Comparison of ENCODE assay signal across 33 mouse cellular contexts in the genomic region with DNA sequence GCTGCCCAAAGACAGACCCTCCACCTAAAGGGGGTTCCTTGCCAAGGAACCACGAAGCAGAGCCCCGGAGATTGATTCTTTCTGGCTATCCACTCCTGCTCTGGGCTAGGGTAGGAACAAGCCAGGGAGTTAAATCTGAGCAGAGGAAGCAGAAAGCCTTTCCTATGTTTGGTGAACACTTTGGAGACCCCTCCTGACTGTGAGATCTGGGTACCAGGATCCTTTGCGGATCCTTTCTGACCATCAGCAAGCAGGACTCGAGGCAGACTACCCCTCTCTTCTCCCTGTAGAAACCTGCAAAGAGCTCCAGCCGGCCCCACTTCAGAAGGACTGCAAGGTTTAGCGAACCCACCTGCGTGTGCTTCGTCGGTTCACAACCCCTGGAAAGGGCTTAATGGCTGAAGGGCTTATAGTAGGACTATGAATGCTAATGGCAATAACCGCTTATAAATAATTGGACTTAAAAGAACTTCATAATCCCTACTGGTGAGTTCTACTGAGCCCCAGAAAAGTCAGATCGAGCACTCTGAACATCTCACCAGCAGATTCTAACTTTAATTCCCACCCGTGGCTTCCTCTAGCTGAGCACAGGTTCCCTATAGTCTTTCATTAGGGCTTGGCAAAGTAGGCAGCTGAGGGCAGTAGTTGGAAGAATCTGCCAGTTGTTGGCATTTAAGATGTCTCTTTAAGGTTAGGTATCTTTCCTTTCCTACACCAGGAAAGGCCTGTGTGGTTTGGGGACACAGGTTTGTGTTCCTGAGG. TPM values are rescaled to one million over a fixed set of nuclear protein-coding genes. Genes with fewer than 3 reads are reported as not detected.
DNase-seq lines count a peak whose midpoint lies in the region; ATAC-seq lines count a peak whose summit lies in the region.
"Had no signal": no experiment of that assay in that cellular context is flagged by ENCODE, and none has a peak within 500 bp of the region (broad histone marks: within the 10 kb centered on the region; RNA-seq: fewer than 3 reads in every experiment).

No protein-coding gene starts in this region.

- H3K4me1 ChIP-seq in forebrain, embryonic 11.5 days (replicated peaks; ENCODE audit: control insufficient read depth, insufficient read depth, low read length), result no peaks in the 10 kb centered on the region
- peaks cover 7% of the 10 kb centered on the region for H3K4me1 ChIP-seq in forebrain, embryonic 10.5 days
- H3K4me1 ChIP-seq in midbrain, embryonic 11.5 days (ENCODE audit: control insufficient read depth, insufficient read depth, low read length), result no peaks in the 10 kb centered on the region
- no peaks in the 10 kb centered on the region for H3K4me1 ChIP-seq in midbrain, embryonic 14.5 days (ENCODE audit: control insufficient read depth, insufficient read depth, low read length)
- H3K4me1 ChIP-seq in limb, embryonic 10.5 days, result peaks cover 11% of the 10 kb centered on the region
- H3K4me1 ChIP-seq in stomach, embryonic 16.5 days (ENCODE audit: control insufficient read depth, insufficient read depth, low read length), result 0 out of 2 replicates have a peak, but pooled peaks cover 3% of the 10 kb centered on the region
- H3K4me1 ChIP-seq: forebrain, embryonic 13.5 days; hindbrain, embryonic 15.5 days had no signal

- no peaks in the 10 kb centered on the region for H3K9me3 ChIP-seq in forebrain, embryonic 11.5 days (ENCODE audit: control insufficient read depth, low read length)
- H3K9me3 ChIP-seq in forebrain, embryonic 10.5 days, result no peaks in the 10 kb centered on the region
- H3K9me3 ChIP-seq in midbrain, embryonic 11.5 days (ENCODE audit: control insufficient read depth, low read length), result peaks cover 2% of the 10 kb centered on the region; the same call in 1 of the 2 replicates
- H3K9me3 ChIP-seq in midbrain, embryonic 14.5 days (ENCODE audit: control insufficient read depth, low read length), result no peaks in the 10 kb centered on the region
- no peaks in the 10 kb centered on the region for H3K9me3 ChIP-seq in limb, embryonic 10.5 days (replicated peaks)
- no peaks in the 10 kb centered on the region for H3K9me3 ChIP-seq in stomach, embryonic 16.5 days (replicated peaks; ENCODE audit: control insufficient read depth, low read length)
- H3K9me3 ChIP-seq: embryonic facial prominence, embryonic 13.5 days; forebrain, embryonic 13.5 days; G1E; heart, embryonic 10.5 days; limb, embryonic 12.5 days; midbrain, embryonic 15.5 days; neural tube, embryonic 12.5 days had no signal

- WGBS in forebrain, embryonic 11.5 days, result under 1% methylated on average over 12 of the region's 12 CpGs
- WGBS in forebrain, embryonic 10.5 days, result 3% methylated on average over 12 of the region's 12 CpGs
- 2% methylated on average over 12 of the region's 12 CpGs for WGBS in midbrain, embryonic 11.5 days
- WGBS in midbrain, embryonic 14.5 days, result 1% methylated on average over 12 of the region's 12 CpGs
- WGBS in limb, embryonic 10.5 days, result 3% methylated on average over 12 of the region's 12 CpGs
- WGBS in stomach, embryonic 16.5 days, result 11% methylated on average over 12 of the region's 12 CpGs

- no peak overlapping the region for H3K4me2 ChIP-seq in forebrain, embryonic 11.5 days (ENCODE audit: low read depth, low read length, severe bottlenecking)
- no peak overlapping the region for H3K4me2 ChIP-seq in midbrain, embryonic 11.5 days
- no peak overlapping the region for H3K4me2 ChIP-seq in midbrain, embryonic 14.5 days (ENCODE audit: low read length)
- peak overlapping the region; percentile 39 for H3K4me2 ChIP-seq in stomach, embryonic 16.5 days (ENCODE audit: low read depth, low read length)
- H3K4me2 ChIP-seq: embryonic facial prominence, embryonic 13.5 days; forebrain, embryonic 13.5 days; hindbrain, embryonic 15.5 days; limb, embryonic 12.5 days; midbrain, embryonic 15.5 days; neural tube, embryonic 12.5 days had no signal

- H3K36me3 ChIP-seq in forebrain, embryonic 11.5 days (ENCODE audit: control insufficient read depth, insufficient read depth, low read length), result no peaks in the 10 kb centered on the region
- H3K36me3 ChIP-seq in forebrain, embryonic 10.5 days (replicated peaks), result no peaks in the 10 kb centered on the region
- H3K36me3 ChIP-seq in midbrain, embryonic 11.5 days (ENCODE audit: control insufficient read depth, insufficient read depth, low read length), result no peaks in the 10 kb centered on the region
- H3K36me3 ChIP-seq in midbrain, embryonic 14.5 days (ENCODE audit: control insufficient read depth, insufficient read depth, low read length), result no peaks in the 10 kb centered on the region
- H3K36me3 ChIP-seq in limb, embryonic 10.5 days, result no peaks in the 10 kb centered on the region
- H3K36me3 ChIP-seq in stomach, embryonic 16.5 days (ENCODE audit: control insufficient read depth, insufficient read depth, low read length), result no peaks in the 10 kb centered on the region
- H3K36me3 ChIP-seq: embryonic facial prominence, embryonic 13.5 days; G1E; heart, embryonic 10.5 days; hindbrain, embryonic 15.5 days; limb, embryonic 12.5 days; midbrain, embryonic 15.5 days; neural tube, embryonic 12.5 days had no signal

- H3K27me3 ChIP-seq in forebrain, embryonic 11.5 days (ENCODE audit: control insufficient read depth, insufficient read depth, low read length), result peaks cover 94% of the 10 kb centered on the region
- peaks cover 100% of the 10 kb centered on the region for H3K27me3 ChIP-seq in forebrain, embryonic 10.5 days (ENCODE audit: poor library complexity, severe bottlenecking)
- peaks cover 96% of the 10 kb centered on the region for H3K27me3 ChIP-seq in midbrain, embryonic 11.5 days (ENCODE audit: control insufficient read depth, insufficient read depth, low read length)
- peaks cover 100% of the 10 kb centered on the region for H3K27me3 ChIP-seq in midbrain, embryonic 14.5 days (ENCODE audit: control insufficient read depth, insufficient read depth, low read length)
- H3K27me3 ChIP-seq in limb, embryonic 10.5 days (ENCODE audit: low read depth, poor library complexity, severe bottlenecking), result peaks cover 100% of the 10 kb centered on the region
- H3K27me3 ChIP-seq in stomach, embryonic 16.5 days (ENCODE audit: control insufficient read depth, insufficient read depth, low read length), result peaks cover 89% of the 10 kb centered on the region

- H3K9ac ChIP-seq in forebrain, embryonic 11.5 days (ENCODE audit: low read length), result no peak overlapping the region
- H3K9ac ChIP-seq in midbrain, embryonic 11.5 days (ENCODE audit: low read length), result no peak overlapping the region
- H3K9ac ChIP-seq in midbrain, embryonic 14.5 days (replicated peaks; ENCODE audit: low read length), result no peak overlapping the region
- peak overlapping the region; percentile 41 for H3K9ac ChIP-seq in stomach, embryonic 16.5 days (ENCODE audit: low read length)
- H3K9ac ChIP-seq: embryonic facial prominence, embryonic 13.5 days; forebrain, embryonic 13.5 days; hindbrain, embryonic 15.5 days; limb, embryonic 12.5 days; midbrain, embryonic 15.5 days; neural tube, embryonic 12.5 days had no signal

- DNase-seq in forebrain, embryonic 11.5 days (ENCODE audit: low spot score), result peak; percentile 53
- no peak for DNase-seq in forebrain, embryonic 10.5 days (ENCODE audit: extremely low spot score, low spot score)
- DNase-seq in midbrain, embryonic 11.5 days (ENCODE audit: low spot score, missing footprints), result peak; percentile 95
- no peak for DNase-seq in midbrain, embryonic 14.5 days
- peak; percentile 48 for DNase-seq in limb, embryonic 10.5 days (ENCODE audit: low spot score)
- DNase-seq in cerebellum, adult 11 months, result no peak
- DNase-seq in kidney, postnatal 14 days, result no peak
- DNase-seq: adrenal gland, adult 8-10 months; cerebellum, adult 8-10 months; cerebellum, postnatal 25 days; gastrocnemius, postnatal 14 days; heart, postnatal 36 days; kidney, adult 11 months; kidney, postnatal 36 days; lung, postnatal 4 days; right cerebral cortex, postnatal 4 days; thymus, adult 18-20 months; thymus, postnatal 36 days had no signal

- no peak for ATAC-seq in forebrain, embryonic 11.5 days (replicated peaks; ENCODE audit: low FRiP score)
- no peak for ATAC-seq in midbrain, embryonic 11.5 days (ENCODE audit: low FRiP score)
- no peak for ATAC-seq in midbrain, embryonic 14.5 days (ENCODE audit: low FRiP score, low TSS enrichment)
- ATAC-seq in stomach, embryonic 16.5 days (ENCODE audit: insufficient read depth, low FRiP score), result no peak
- ATAC-seq: forebrain, embryonic 13.5 days; midbrain, embryonic 15.5 days had no signal

- H3K4me3 ChIP-seq in forebrain, embryonic 11.5 days (ENCODE audit: low read depth, low read length), result no peak overlapping the region
- no peak overlapping the region for H3K4me3 ChIP-seq in forebrain, embryonic 10.5 days
- no peak overlapping the region for H3K4me3 ChIP-seq in midbrain, embryonic 11.5 days (ENCODE audit: low read depth, low read length)
- no peak overlapping the region for H3K4me3 ChIP-seq in midbrain, embryonic 14.5 days (replicated peaks; ENCODE audit: low read depth, low read length)
- H3K4me3 ChIP-seq in limb, embryonic 10.5 days, result no peak overlapping the region
- peak overlapping the region; percentile 41 for H3K4me3 ChIP-seq in stomach, embryonic 16.5 days (replicated peaks; ENCODE audit: low read length)
- H3K4me3 ChIP-seq: embryonic facial prominence, embryonic 13.5 days; erythroblast, embryonic 14.5 days; forebrain, embryonic 13.5 days; heart, embryonic 10.5 days; hindbrain, embryonic 15.5 days; limb, embryonic 12.5 days; megakaryocyte, embryonic 14.5 days; midbrain, embryonic 15.5 days; neural tube, embryonic 12.5 days had no signal

- no peak overlapping the region for H3K27ac ChIP-seq in forebrain, embryonic 11.5 days (ENCODE audit: low read depth, low read length)
- H3K27ac ChIP-seq in forebrain, embryonic 10.5 days, result no peak overlapping the region
- no peak overlapping the region for H3K27ac ChIP-seq in midbrain, embryonic 11.5 days (ENCODE audit: low read depth, low read length)
- no peak overlapping the region for H3K27ac ChIP-seq in midbrain, embryonic 14.5 days (replicated peaks; ENCODE audit: low read depth, low read length)
- H3K27ac ChIP-seq in limb, embryonic 10.5 days, result no peak overlapping the region
- H3K27ac ChIP-seq in stomach, embryonic 16.5 days (ENCODE audit: low read length), result no peak overlapping the region
- H3K27ac ChIP-seq: embryonic facial prominence, embryonic 13.5 days; forebrain, embryonic 13.5 days; heart, embryonic 10.5 days; hindbrain, embryonic 15.5 days; limb, embryonic 12.5 days; midbrain, embryonic 15.5 days; neural tube, embryonic 12.5 days had no signal

RNA-seq across cellular contexts. Expression of a gene that starts 2.5 kb away (rescaled TPM):
- not detected in 2 replicates for polyA plus RNA-seq in forebrain, embryonic 11.5 days (2014; fragmentation: Nextera tagmentation; extraction: Ambion mirVana)
- polyA plus RNA-seq in forebrain, embryonic 10.5 days (2016; fragmentation: Nextera tagmentation; extraction: Ambion mirVana), result not detected in 2 replicates
- not detected in 2 replicates for polyA plus RNA-seq in midbrain, embryonic 11.5 days (2014; fragmentation: Nextera tagmentation; extraction: Ambion mirVana)
- polyA plus RNA-seq in midbrain, embryonic 14.5 days (2014; fragmentation: Nextera tagmentation; extraction: Ambion mirVana), result not detected in 2 replicates
- polyA plus RNA-seq in limb, embryonic 10.5 days (2016; fragmentation: Nextera tagmentation; extraction: Ambion mirVana), result not detected in 2 replicates
- polyA plus RNA-seq in stomach, embryonic 16.5 days (2015; fragmentation: Nextera tagmentation; extraction: Ambion mirVana), result 7.5 and 8.1 TPM in 2 replicates
- polyA plus RNA-seq: embryonic facial prominence, embryonic 13.5 days; erythroblast, embryonic 14.5 days; forebrain, embryonic 13.5 days; G1E; heart, embryonic 16.5 days; hindbrain, embryonic 15.5 days; limb, embryonic 12.5 days; liver, adult 2 months; lung, embryonic 16.5 days; midbrain, embryonic 15.5 days; neural tube, embryonic 12.5 days had no signal

RNA-seq across cellular contexts. Expression of a gene that starts 34.8 kb away (rescaled TPM):
- not detected in 2 replicates for polyA plus RNA-seq in forebrain, embryonic 11.5 days (2014; fragmentation: Nextera tagmentation; extraction: Ambion mirVana)
- polyA plus RNA-seq in forebrain, embryonic 10.5 days (2016; fragmentation: Nextera tagmentation; extraction: Ambion mirVana), result not detected in 2 replicates
- not detected in 2 replicates for polyA plus RNA-seq in midbrain, embryonic 11.5 days (2014; fragmentation: Nextera tagmentation; extraction: Ambion mirVana)
- not detected in 2 replicates for polyA plus RNA-seq in midbrain, embryonic 14.5 days (2014; fragmentation: Nextera tagmentation; extraction: Ambion mirVana)
- 0.06 and 0.16 TPM in 2 replicates for polyA plus RNA-seq in limb, embryonic 10.5 days (2016; fragmentation: Nextera tagmentation; extraction: Ambion mirVana)
- polyA plus RNA-seq in stomach, embryonic 16.5 days (2015; fragmentation: Nextera tagmentation; extraction: Ambion mirVana), result 2.5 and 3.4 TPM in 2 replicates
- polyA plus RNA-seq: embryonic facial prominence, embryonic 13.5 days; forebrain, embryonic 13.5 days; G1E; heart, embryonic 10.5 days; hindbrain, embryonic 15.5 days; kidney, embryonic 14.5 days; limb, embryonic 12.5 days; lung, embryonic 16.5 days; midbrain, embryonic 15.5 days; neural tube, embryonic 12.5 days had no signal

RNA-seq across cellular contexts. Expression of a gene that starts 50.0 kb away (rescaled TPM):
- not detected in 2 replicates for polyA plus RNA-seq in forebrain, embryonic 11.5 days (2014; fragmentation: Nextera tagmentation; extraction: Ambion mirVana)
- not detected in 2 replicates for polyA plus RNA-seq in forebrain, embryonic 10.5 days (2016; fragmentation: Nextera tagmentation; extraction: Ambion mirVana)
- polyA plus RNA-seq in midbrain, embryonic 11.5 days (2014; fragmentation: Nextera tagmentation; extraction: Ambion mirVana), result not detected in 2 replicates
- not detected in 2 replicates for polyA plus RNA-seq in midbrain, embryonic 14.5 days (2014; fragmentation: Nextera tagmentation; extraction: Ambion mirVana)
- polyA plus RNA-seq in limb, embryonic 10.5 days (2016; fragmentation: Nextera tagmentation; extraction: Ambion mirVana), result not detected in 2 replicates
- polyA plus RNA-seq in stomach, embryonic 16.5 days (2015; fragmentation: Nextera tagmentation; extraction: Ambion mirVana), result 0.31 TPM in 1 of 2 replicates, not detected in the other
- polyA plus RNA-seq: embryonic facial prominence, embryonic 13.5 days; erythroblast, embryonic 14.5 days; forebrain, embryonic 13.5 days; G1E; heart, embryonic 10.5 days; heart, embryonic 16.5 days; hindbrain, embryonic 15.5 days; kidney, embryonic 14.5 days; limb, embryonic 12.5 days; lung, embryonic 16.5 days; midbrain, embryonic 15.5 days; neural tube, embryonic 12.5 days had no signal

Comparison
In these comparisons a context has a peak if more than half of its experiments do, and no peak if none do; other contexts are left out.
1. DNase-seq: peak in forebrain, embryonic 11.5 days (single experiment), midbrain, embryonic 11.5 days (single experiment) and limb, embryonic 10.5 days (single experiment); none in forebrain, embryonic 10.5 days (single experiment), midbrain, embryonic 14.5 days (single experiment), cerebellum, adult 11 months (single experiment) and kidney, postnatal 14 days (single experiment).